Mouse (Mus musculus): ENCODE measurements around the gene Ttll5. TPM values are rescaled to one million over a fixed set of nuclear protein-coding genes. Genes with fewer than 3 reads are reported as not detected.
A peak's percentile ranks its signal among the peaks of the same experiment; 100 is the strongest.

Gene Ttll5
- total and polyA plus RNA-seq, 3 experiments = 7.4 to 18.5 TPM; not detected in 1

GRCm38 (mm10) chr12:85795551-85795950, 28.9 kb upstream of the Ttll5 start:
- no peaks in the 10 kb centered on the region for H3K79me2 ChIP-seq (ENCODE audit: control insufficient read depth, insufficient read depth, low read length, poor library complexity)
- no peak overlapping the region for H3K9ac ChIP-seq (ENCODE audit: control insufficient read depth, low read depth, low read length, poor library complexity, severe bottlenecking)
- no peak for TF ChIP-seq NRF1 (IDR thresholded peaks at IDR 0.05; ENCODE audit: insufficient read depth, low read depth, low read length, poor library complexity, severe bottlenecking)
- TF ChIP-seq MAZ (IDR thresholded peaks at IDR 0.05; ENCODE audit: low read depth, low read length) = no peak
- no peak for TF ChIP-seq GATA1 (IDR thresholded peaks at IDR 0.05; ENCODE audit: low read depth, low read length)
- TF ChIP-seq JUND (IDR thresholded peaks at IDR 0.05; ENCODE audit: low read depth, low read length) = no peak
- TF ChIP-seq POLR2A (IDR thresholded peaks at IDR 0.05; ENCODE audit: control insufficient read depth in 1 of 2, insufficient read depth in 1 of 2, low read depth in 1 of 2, low read length in 2 of 2, poor library complexity in 1 of 2) = no peak
- TF ChIP-seq E2F4 (IDR thresholded peaks at IDR 0.05; ENCODE audit: borderline replicate concordance, low read depth, low read length) = no peak
- no peak for TF ChIP-seq ELF1 (IDR thresholded peaks at IDR 0.05; ENCODE audit: low read depth, low read length)
- no peak for TF ChIP-seq NELFE (IDR thresholded peaks at IDR 0.05; ENCODE audit: low read depth, low read length)
- TF ChIP-seq ZKSCAN1 (IDR thresholded peaks at IDR 0.05; ENCODE audit: low read depth, low read length) = no peak
- no peak for TF ChIP-seq ZC3H11A (IDR thresholded peaks at IDR 0.05; ENCODE audit: low read depth, low read length)
- no peak for TF ChIP-seq BHLHE40 (IDR thresholded peaks at IDR 0.05; ENCODE audit: borderline replicate concordance, low read depth, low read length)
- TF ChIP-seq ZMIZ1 (IDR thresholded peaks at IDR 0.05; ENCODE audit: low read depth, low read length) = no peak
- TF ChIP-seq TBP (IDR thresholded peaks at IDR 0.05; ENCODE audit: low read depth, low read length) = no peak
- no peak for TF ChIP-seq RAD21 (IDR thresholded peaks at IDR 0.05; ENCODE audit: low read depth, low read length)
- H3K9me3 ChIP-seq (replicated peaks; ENCODE audit: insufficient read depth, low read length) = no peaks in the 10 kb centered on the region
- H3K36me3 ChIP-seq (ENCODE audit: control insufficient read depth in 1 of 2, insufficient read depth in 2 of 2, low read length in 2 of 2) = no peaks in the 10 kb centered on the region
- H3K4me3 ChIP-seq (ENCODE audit: control insufficient read depth in 1 of 2, insufficient read depth in 1 of 2, low read depth in 2 of 2, low read length in 2 of 2) = no peak overlapping the region
- H3K4me1 ChIP-seq (ENCODE audit: control insufficient read depth in 1 of 2, insufficient read depth in 2 of 2, low read length in 2 of 2) = no peaks in the 10 kb centered on the region
- H3K27ac ChIP-seq (ENCODE audit: control insufficient read depth, low read depth, low read length) = no peak overlapping the region
- peak; percentile 30 for DNase-seq (ENCODE audit: low read depth, low spot score)
- H3K27me3 ChIP-seq (ENCODE audit: control insufficient read depth in 1 of 2, insufficient read depth in 2 of 2, low read length in 2 of 2) = no peaks in the 10 kb centered on the region

- no peak overlapping the region for H3K27ac ChIP-seq (ENCODE audit: control insufficient read depth, low read depth, low read length)
- no peak overlapping the region for H3K4me3 ChIP-seq (ENCODE audit: control insufficient read depth in 1 of 2, insufficient read depth in 1 of 2, low read depth in 2 of 2, low read length in 2 of 2)
- no peak for DNase-seq (ENCODE audit: low read depth, low spot score)
- no peak for TF ChIP-seq ETS1 (IDR thresholded peaks at IDR 0.05; ENCODE audit: low read depth, low read length)
- TF ChIP-seq UBTF (IDR thresholded peaks at IDR 0.05; ENCODE audit: borderline replicate concordance, insufficient read depth, low read depth, low read length) = no peak
- no peak for TF ChIP-seq TAL1 (IDR thresholded peaks at IDR 0.05; ENCODE audit: low read length)
- TF ChIP-seq MAFK (IDR thresholded peaks at IDR 0.05; ENCODE audit: borderline replicate concordance, low read depth, low read length) = no peak
- TF ChIP-seq ELF1 (IDR thresholded peaks at IDR 0.05; ENCODE audit: low read depth, low read length) = no peak
- no peak for TF ChIP-seq POLR2A (IDR thresholded peaks at IDR 0.05; ENCODE audit: control insufficient read depth in 1 of 2, insufficient read depth in 1 of 2, low read depth in 1 of 2, low read length in 2 of 2, poor library complexity in 1 of 2)
- TF ChIP-seq GATA1 (IDR thresholded peaks at IDR 0.05; ENCODE audit: low read depth, low read length) = no peak
- no peak for TF ChIP-seq HCFC1 (IDR thresholded peaks at IDR 0.05; ENCODE audit: low read depth, low read length)
- no peak overlapping the region for H3K9ac ChIP-seq (ENCODE audit: control insufficient read depth, low read depth, low read length, poor library complexity, severe bottlenecking)
- H3K36me3 ChIP-seq (ENCODE audit: control insufficient read depth in 1 of 2, insufficient read depth in 2 of 2, low read length in 2 of 2) = no peaks in the 10 kb centered on the region
- H3K27me3 ChIP-seq (ENCODE audit: control insufficient read depth in 1 of 2, insufficient read depth in 2 of 2, low read length in 2 of 2) = peaks cover 0 to 2% of the 10 kb centered on the region in 2 experiments; a peak in 2 of 4 replicates
- no peaks in the 10 kb centered on the region for H3K9me3 ChIP-seq (replicated peaks; ENCODE audit: insufficient read depth, low read length)
- no peaks in the 10 kb centered on the region for H3K4me1 ChIP-seq (ENCODE audit: control insufficient read depth in 1 of 2, insufficient read depth in 2 of 2, low read length in 2 of 2)
- no peaks in the 10 kb centered on the region for H3K79me2 ChIP-seq (ENCODE audit: control insufficient read depth, insufficient read depth, low read length, poor library complexity)
Measured at GRCm38 (mm10) chr12:85800031-85800430, 24.4 kb upstream of the Ttll5 start.
